Mouse (Mus musculus) limb, embryonic 11.5 days (tissue): ENCODE data around the gene Chrm4. TPM values are rescaled to one million over a fixed set of nuclear protein-coding genes. Genes with fewer than 3 reads are reported as not detected.
A peak's percentile ranks its signal among the peaks of the same experiment; 100 is the strongest.

Experiments used
- ATAC-seq: fragments of 200-750 bp; cut with Nextera tagmentation; 2 replicates; pipeline ENCODE4 v1.8.0; 2017; ENCODE audit warnings: low read depth; ENCODE audit not compliant: insufficient number of reproducible peaks, low FRiP score, low TSS enrichment
- DNase-seq: peaks from one replicate; pipeline ENCODE4 v3.0.0-alpha.2; 2015; ENCODE audit warnings: low spot score
- H3K27ac ChIP-seq: fragments of 300-500 bp; sonication (generic); replicated peaks from 2 replicates; pipeline ENCODE4 v1.5.1; 2014; ENCODE audit warnings: low read depth, mild to moderate bottlenecking, low read length
- H3K27me3 ChIP-seq: fragments of 300-500 bp; sonication (generic); 2 replicates; pipeline ENCODE4 v1.6.1; 2014; ENCODE audit warnings: mild to moderate bottlenecking, low read length, mixed read lengths; ENCODE audit not compliant: control insufficient read depth, insufficient read depth
- H3K36me3 ChIP-seq: fragments of 300-500 bp; sonication (generic); 2 replicates; pipeline ENCODE4 v1.6.1; 2014; ENCODE audit warnings: mild to moderate bottlenecking, low read length, moderate library complexity, mixed read lengths; ENCODE audit not compliant: control insufficient read depth, insufficient read depth
- H3K4me1 ChIP-seq: fragments of 300-500 bp; sonication (generic); 2 replicates; pipeline ENCODE4 v1.6.1; 2014; ENCODE audit warnings: low read length, mixed read lengths; ENCODE audit not compliant: control insufficient read depth, insufficient read depth
- H3K4me2 ChIP-seq: fragments of 300-500 bp; sonication (generic); 2 replicates; pipeline ENCODE4 v1.6.1; 2014; ENCODE audit warnings: low read depth, mild to moderate bottlenecking, moderate library complexity; ENCODE audit not compliant: severe bottlenecking
- H3K4me3 ChIP-seq: fragments of 300-500 bp; sonication (generic); 2 replicates; pipeline ENCODE4 v1.5.1; 2014; ENCODE audit warnings: low read depth, low read length
- H3K9ac ChIP-seq: fragments of 300-500 bp; sonication (generic); 2 replicates; pipeline ENCODE4 v1.6.1; 2014; ENCODE audit warnings: mild to moderate bottlenecking, low read length
- H3K9me3 ChIP-seq: fragments of 300-500 bp; sonication (generic); 2 replicates; pipeline ENCODE4 v1.6.1; 2016; ENCODE audit warnings: low read length; ENCODE audit not compliant: control insufficient read depth
- WGBS: fragments of 180-500 bp; shearing (Covaris S2); extraction: QIAGEN DNeasy Blood & Tissue Kit; methylation state at CpG from one replicate; pipeline ENCODE4 v1.1.7; 2014; 5-methylcytosine and 5-hydroxymethylcytosine counted together
- polyA plus RNA-seq: library from polyadenylated mRNA; unstranded; fragments of >200 nt; fragmentation: Nextera tagmentation; extraction: Ambion mirVana; gene quantifications from 2 replicates; pipeline ENCODE4 v1.2.1, GENCODE M21; 2014

Chrm4 gene
- polyA plus RNA-seq, 1 experiment from 2014 or later: 0.53 TPM

GRCm38 (mm10) chr2:91917096-91917495 lies 10.0 kb upstream of the Chrm4 start:
- H3K9ac ChIP-seq: no peak overlapping the region
- H3K4me2 ChIP-seq: no peak overlapping the region
- no peaks in the 10 kb centered on the region for H3K9me3 ChIP-seq
- DNase-seq (no peak), ATAC-seq (no peak)
- no peak overlapping the region for H3K27ac ChIP-seq
- no peak overlapping the region for H3K4me3 ChIP-seq
- peaks cover 5% of the 10 kb centered on the region; the same call in 1 of the 2 replicates for H3K36me3 ChIP-seq
- H3K4me1 ChIP-seq: peaks cover under 1% of the 10 kb centered on the region; the same call in 1 of the 2 replicates
- WGBS: 87% methylated on average over 7 of the region's 7 CpGs
- peaks cover 14% of the 10 kb centered on the region for H3K27me3 ChIP-seq

GRCm38 (mm10) chr2:91920130-91920529 lies 6.9 kb upstream of the Chrm4 start:
- Histone ChIP-seq H3K4me1 (peaks cover 12% of the 10 kb centered on the region; the same call in 1 of the 2 replicates), H3K36me3 (peaks cover 5% of the 10 kb centered on the region; the same call in 1 of the 2 replicates), H3K27me3 (peaks cover 36% of the 10 kb centered on the region), H3K27ac (no peak overlapping the region), H3K9ac (no peak overlapping the region), H3K9me3 (no peaks in the 10 kb centered on the region), H3K4me2 (no peak overlapping the region), H3K4me3 (no peak overlapping the region)
- DNase-seq (no peak), ATAC-seq (no peak)
- WGBS: 76% methylated on average over 4 of the region's 4 CpGs

- Histone ChIP-seq H3K4me1 (peaks cover 12% of the 10 kb centered on the region; the same call in 1 of the 2 replicates), H3K4me3 (peak overlapping the region; percentile 50), H3K9ac (no peak overlapping the region), H3K27ac (no peak overlapping the region), H3K36me3 (peaks cover 5% of the 10 kb centered on the region; the same call in 1 of the 2 replicates), H3K4me2 (peak overlapping the region; percentile 71), H3K27me3 (peaks cover 36% of the 10 kb centered on the region), H3K9me3 (no peaks in the 10 kb centered on the region)
- DNase-seq (peak; percentile 82), ATAC-seq (0 out of 2 replicates have a peak, but pooled peaks have one; percentile 23)
- 4% methylated on average over 31 of the region's 31 CpGs for WGBS
Observed at GRCm38 (mm10) chr2:91921181-91921789, 5.8 kb upstream of the Chrm4 start.

GRCm38 (mm10) chr2:91921790-91922570 lies 5.1 kb upstream of the Chrm4 start:
- Histone ChIP-seq H3K4me2 (peak overlapping the region; percentile 71), H3K36me3 (peaks cover 5% of the 10 kb centered on the region; the same call in 1 of the 2 replicates), H3K27ac (no peak overlapping the region), H3K9ac (0 out of 2 replicates have a peak overlapping the region, but pooled peaks have one; percentile 30), H3K4me1 (peaks cover 12% of the 10 kb centered on the region; the same call in 1 of the 2 replicates), H3K9me3 (no peaks in the 10 kb centered on the region), H3K4me3 (peak overlapping the region; percentile 50), H3K27me3 (peaks cover 36% of the 10 kb centered on the region)
- 1% methylated on average over 64 of the region's 64 CpGs for WGBS
- peak; percentile 54 for ATAC-seq
- DNase-seq: peak; percentile 81

- 3% methylated on average over 37 of the region's 37 CpGs for WGBS
- ATAC-seq: no peak
Observed at GRCm38 (mm10) chr2:91922586-91923414, 4.2 kb upstream of the Chrm4 start.

GRCm38 (mm10) chr2:91923415-91924337 lies 3.4 kb upstream of the Chrm4 start:
- Histone ChIP-seq H3K4me2 (peak overlapping the region; percentile 48), H3K27ac (no peak overlapping the region), H3K27me3 (peaks cover 36% of the 10 kb centered on the region), H3K4me3 (peak overlapping the region; percentile 50), H3K9me3 (no peaks in the 10 kb centered on the region), H3K4me1 (peaks cover 12% of the 10 kb centered on the region; the same call in 1 of the 2 replicates), H3K9ac (no peak overlapping the region; the same call in 1 of the 2 replicates), H3K36me3 (no peaks in the 10 kb centered on the region)
- ATAC-seq: no peak
- WGBS: 7% methylated on average over 54 of the region's 54 CpGs
- peak; percentile 84 for DNase-seq

More at GRCm38 (mm10) chr2:91922586-91923414, 4.2 kb upstream of the Chrm4 start:
- no peak for DNase-seq
- Histone ChIP-seq H3K4me2 (peak overlapping the region; percentile 71), H3K4me3 (peak overlapping the region; percentile 50), H3K9me3 (no peaks in the 10 kb centered on the region), H3K27ac (no peak overlapping the region), H3K4me1 (peaks cover 12% of the 10 kb centered on the region; the same call in 1 of the 2 replicates), H3K27me3 (peaks cover 36% of the 10 kb centered on the region), H3K9ac (no peak overlapping the region), H3K36me3 (peaks cover 1% of the 10 kb centered on the region; the same call in 1 of the 2 replicates)

- 65% methylated on average over 1 of the region's 1 CpGs for WGBS
- Histone ChIP-seq H3K9ac (no peak overlapping the region), H3K27me3 (peaks cover 36% of the 10 kb centered on the region), H3K4me3 (no peak overlapping the region), H3K27ac (no peak overlapping the region), H3K4me1 (peaks cover 12% of the 10 kb centered on the region; the same call in 1 of the 2 replicates), H3K4me2 (no peak overlapping the region), H3K9me3 (no peaks in the 10 kb centered on the region), H3K36me3 (no peaks in the 10 kb centered on the region)
- ATAC-seq (no peak), DNase-seq (no peak)
Observed at GRCm38 (mm10) chr2:91924726-91925125, 2.3 kb upstream of the Chrm4 start.
